ENCODE assay signal across 13 mouse cellular contexts in the genomic region with DNA sequence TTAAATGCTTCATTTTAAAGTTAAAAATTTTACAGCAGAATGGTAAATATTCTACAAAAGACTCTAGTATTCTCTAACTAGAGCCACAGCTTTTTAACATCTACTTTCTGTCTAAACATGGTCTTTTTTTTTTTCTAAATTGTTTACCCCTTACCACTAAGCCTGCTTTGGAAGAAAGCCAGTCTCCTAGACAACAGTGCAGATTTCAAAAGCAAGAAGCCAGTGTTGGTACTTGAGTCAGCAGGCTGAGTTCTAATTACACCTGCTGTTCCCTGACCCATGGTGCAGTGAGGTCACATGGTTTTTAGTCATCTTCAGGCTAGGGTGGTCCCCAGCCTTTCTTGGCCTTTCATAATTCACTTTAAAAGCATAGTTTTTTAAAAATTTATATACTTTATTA.
"Had no signal": no experiment of that assay in that cellular context is flagged by ENCODE, and none has a peak within 500 bp of the region (broad histone marks: within the 10 kb centered on the region; RNA-seq: fewer than 3 reads in every experiment).

No protein-coding gene starts in this region.

- H3K4me2 ChIP-seq: liver, embryonic 11.5 days; liver, embryonic 15.5 days; midbrain, embryonic 15.5 days; neural tube, embryonic 12.5 days had no signal

- H3K9ac ChIP-seq: liver, embryonic 15.5 days; midbrain, embryonic 15.5 days; neural tube, embryonic 12.5 days had no signal

- H3K36me3 ChIP-seq: limb, embryonic 10.5 days; liver, embryonic 15.5 days; midbrain, embryonic 15.5 days; neural tube, embryonic 12.5 days had no signal

- H3K9me3 ChIP-seq: limb, embryonic 10.5 days; liver, embryonic 15.5 days; midbrain, embryonic 15.5 days; neural tube, embryonic 12.5 days had no signal

- ATAC-seq: midbrain, embryonic 15.5 days had no signal

- H3K4me3 ChIP-seq: layer of hippocampus, adult 2 months; left cerebral cortex, adult 2 months; limb, embryonic 10.5 days; liver, embryonic 15.5 days; midbrain, embryonic 15.5 days; neural tube, embryonic 12.5 days had no signal

- DNase-seq: kidney, adult 18-20 months; kidney, postnatal 10 days; kidney, postnatal 4 days; lung, postnatal 36 days; thymus, adult 18-20 months; thymus, postnatal 25 days had no signal

- H3K27me3 ChIP-seq: liver, embryonic 15.5 days; midbrain, embryonic 15.5 days; neural tube, embryonic 12.5 days had no signal

- H3K27ac ChIP-seq: layer of hippocampus, adult 2 months; left cerebral cortex, adult 2 months; limb, embryonic 10.5 days; liver, embryonic 15.5 days; midbrain, embryonic 15.5 days; neural tube, embryonic 12.5 days had no signal

- H3K4me1 ChIP-seq: midbrain, embryonic 15.5 days had no signal
